Mouse (Mus musculus) MEL (cell line): ENCODE results near the gene Aqp7. TPM values are rescaled to one million over a fixed set of nuclear protein-coding genes. Genes with fewer than 3 reads are reported as not detected.

Experiments used
- DNase-seq: peaks from one replicate; pipeline ENCODE4 v3.0.0; 2011; ENCODE audit warnings: low read depth, low spot score
- H3K27ac ChIP-seq: 2 replicates; pipeline ENCODE4 v1.5.1; 2012; ENCODE audit warnings: low read depth, mild to moderate bottlenecking, control low read depth, low read length, moderate library complexity; ENCODE audit not compliant: control insufficient read depth
- H3K27me3 ChIP-seq, 2 experiments: fragments of 150-350 bp in 1 of 2; sonication (generic) in 1 of 2; 2 replicates each; pipeline ENCODE4 v1.6.1; 2012; ENCODE audit warnings: low read length in 2 of 2, mild to moderate bottlenecking in 2 of 2, improper control_type of control experiment in 1 of 2, moderate library complexity in 1 of 2; ENCODE audit not compliant: insufficient read depth in 2 of 2, control insufficient read depth in 1 of 2
- H3K36me3 ChIP-seq, 2 experiments: 2 replicates each; pipeline ENCODE4 v1.6.1; 2012 to 2014; ENCODE audit warnings: low read length in 2 of 2, improper control_type of control experiment in 1 of 2, inconsistent platforms in 1 of 2, mild to moderate bottlenecking in 1 of 2; ENCODE audit not compliant: insufficient read depth in 2 of 2, control insufficient read depth in 1 of 2
- H3K4me1 ChIP-seq, 2 experiments: fragments of 150-350 bp in 1 of 2; sonication (generic) in 1 of 2; 2 replicates each; pipeline ENCODE4 v1.6.1; 2012; ENCODE audit warnings: low read length in 2 of 2, improper control_type of control experiment in 1 of 2, mild to moderate bottlenecking in 1 of 2; ENCODE audit not compliant: insufficient read depth in 2 of 2, control insufficient read depth in 1 of 2
- H3K4me3 ChIP-seq, 2 experiments: fragments of 150-350 bp in 1 of 2; sonication (generic) in 1 of 2; 2 replicates each; pipeline ENCODE4 v1.5.1; 2012; ENCODE audit warnings: low read depth in 2 of 2, low read length in 2 of 2, mild to moderate bottlenecking in 2 of 2, moderate library complexity in 2 of 2, control low read depth in 1 of 2, improper control_type of control experiment in 1 of 2; ENCODE audit not compliant: control insufficient read depth in 1 of 2, insufficient read depth in 1 of 2
- H3K79me2 ChIP-seq: 2 replicates; pipeline ENCODE4 v1.6.1; 2012; ENCODE audit warnings: mild to moderate bottlenecking, low read length, moderate library complexity; ENCODE audit not compliant: control insufficient read depth, poor library complexity, insufficient read depth
- H3K9ac ChIP-seq: 2 replicates; pipeline ENCODE4 v1.6.1; 2012; ENCODE audit warnings: low read depth, mild to moderate bottlenecking, control low read depth, low read length, moderate library complexity; ENCODE audit not compliant: control insufficient read depth, poor library complexity, severe bottlenecking
- H3K9me3 ChIP-seq: fragments of 150-350 bp; sonication (generic); replicated peaks from 2 replicates; pipeline ENCODE4 v1.6.1; 2012; ENCODE audit warnings: mild to moderate bottlenecking, low read length, improper control_type of control experiment, moderate library complexity; ENCODE audit not compliant: insufficient read depth
- CHD1 ChIP-seq: IDR thresholded peaks from 2 replicates; pipeline ENCODE4 v1.6.1; 2012; ENCODE audit warnings: low read depth, mild to moderate bottlenecking, inconsistent platforms, low read length, improper control_type of control experiment
- CHD2 ChIP-seq: IDR thresholded peaks from 2 replicates; pipeline ENCODE4 v1.6.1; 2011; ENCODE audit warnings: low read length, improper control_type of control experiment
- CTCF ChIP-seq, 3 experiments: IDR thresholded peaks in 2 of 3; conservative IDR thresholded peaks in 1 of 3; 2 replicates each; pipeline ENCODE4 v1.5.1; 2011 to 2012; ENCODE audit warnings: low read length in 3 of 3, low read depth in 2 of 3, mild to moderate bottlenecking in 2 of 3, improper control_type of control experiment in 1 of 3, inconsistent platforms in 1 of 3, mixed read lengths in 1 of 3, moderate library complexity in 1 of 3; ENCODE audit not compliant: control insufficient read depth in 1 of 3, insufficient read depth in 1 of 3, poor library complexity in 1 of 3, severe bottlenecking in 1 of 3
- EP300 ChIP-seq, 2 experiments: IDR thresholded peaks; 2 replicates each; pipeline ENCODE4 v1.6.1; 2011; ENCODE audit warnings: improper control_type of control experiment in 2 of 2, low read length in 2 of 2, low read depth in 1 of 2, mild to moderate bottlenecking in 1 of 2
- GABPA ChIP-seq: IDR thresholded peaks from 2 replicates; pipeline ENCODE4 v1.6.1; 2012; ENCODE audit warnings: low read depth, mild to moderate bottlenecking, inconsistent platforms, low read length, improper control_type of control experiment, moderate library complexity
- JUND ChIP-seq: IDR thresholded peaks from 2 replicates; pipeline ENCODE4 v1.6.1; 2011; ENCODE audit warnings: low read depth, mild to moderate bottlenecking, improper control_type of control experiment, low read length
- KAT2A ChIP-seq: conservative IDR thresholded peaks from 2 replicates; pipeline ENCODE4 v1.6.1; 2012; ENCODE audit warnings: low read depth, low read length, improper control_type of control experiment, inconsistent platforms
- MAX ChIP-seq: IDR thresholded peaks from 2 replicates; pipeline ENCODE4 v1.6.1; 2011; ENCODE audit warnings: low read length, improper control_type of control experiment
- MYB ChIP-seq: IDR thresholded peaks from 2 replicates; pipeline ENCODE4 v1.6.1; 2011; ENCODE audit warnings: mild to moderate bottlenecking, low read depth, low read length, improper control_type of control experiment
- NRF1 ChIP-seq: IDR thresholded peaks from 2 replicates; pipeline ENCODE4 v1.6.1; 2014; ENCODE audit warnings: low read depth, mild to moderate bottlenecking, inconsistent platforms, low read length, improper control_type of control experiment, moderate library complexity; ENCODE audit not compliant: poor library complexity, insufficient read depth, severe bottlenecking
- POLR2A ChIP-seq, 2 experiments: IDR thresholded peaks; 2 replicates each; pipeline ENCODE4 v1.6.1; 2011 to 2012; ENCODE audit warnings: low read length in 2 of 2, mild to moderate bottlenecking in 2 of 2, control low read depth in 1 of 2, improper control_type of control experiment in 1 of 2, low read depth in 1 of 2, moderate library complexity in 1 of 2; ENCODE audit not compliant: control insufficient read depth in 1 of 2, insufficient read depth in 1 of 2, poor library complexity in 1 of 2
- POLR2AphosphoS5 ChIP-seq: IDR thresholded peaks from 2 replicates; pipeline ENCODE4 v1.6.1; 2012; ENCODE audit warnings: low read depth, borderline replicate concordance, mild to moderate bottlenecking, inconsistent platforms, low read length, moderate library complexity, mixed read lengths
- RCOR1 ChIP-seq: IDR thresholded peaks from 2 replicates; pipeline ENCODE4 v1.6.1; 2012; ENCODE audit warnings: low read depth, mild to moderate bottlenecking, inconsistent platforms, low read length, improper control_type of control experiment
- TCF12 ChIP-seq: IDR thresholded peaks from 2 replicates; pipeline ENCODE4 v1.6.1; 2014; ENCODE audit warnings: low read depth, mild to moderate bottlenecking, inconsistent platforms, low read length, improper control_type of control experiment, moderate library complexity
- UBTF ChIP-seq: IDR thresholded peaks from 2 replicates; pipeline ENCODE4 v1.6.1; 2012; ENCODE audit warnings: low read depth, mild to moderate bottlenecking, inconsistent platforms, low read length, improper control_type of control experiment, moderate library complexity, borderline replicate concordance; ENCODE audit not compliant: insufficient read depth
- polyA plus RNA-seq, 2 experiments: library from polyadenylated mRNA; stranded (reverse) in 1 of 2; unstranded in 1 of 2; fragments of >175 nt in 1 of 2; fragments of >200 nt in 1 of 2; gene quantifications; 2 replicates each; pipeline versions ENCODE4 v1.2.1 to v1.2.4; 2012; ENCODE audit warnings: low replicate concordance in 2 of 2, low read depth in 1 of 2; ENCODE audit not compliant: insufficient read length in 2 of 2, insufficient read depth in 1 of 2, missing spikeins in 1 of 2
- total RNA-seq: library from RNA; depleted of rRNA; stranded (reverse); fragments of 300-350 nt; gene quantifications from 2 replicates; pipeline ENCODE4 v1.2.3, GENCODE M21; 2012; rRNA removed

Aqp7 gene
- total and polyA plus RNA-seq, 3 experiments = 0.06 TPM; not detected in 2

DNA sequence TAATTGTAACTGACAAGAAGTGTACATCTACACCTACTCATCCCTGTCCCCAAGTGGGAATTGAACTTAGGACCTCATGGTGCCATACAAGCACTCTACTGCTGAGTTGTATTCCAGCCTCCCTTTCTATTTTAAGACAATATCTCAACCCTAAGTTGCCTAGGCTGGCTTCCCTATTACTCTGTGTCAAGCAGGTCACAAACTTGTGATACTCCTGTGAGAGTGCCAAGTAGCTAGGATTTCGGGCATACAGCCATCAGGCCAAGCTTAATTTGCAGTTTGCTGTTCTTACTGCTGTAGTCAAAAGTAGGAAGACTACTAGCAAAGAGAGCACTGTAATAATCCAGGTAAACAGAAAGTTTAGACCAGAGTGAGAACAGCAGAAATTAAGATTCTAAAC lies 64.3 kb downstream of the Aqp7 start:
- Histone ChIP-seq H3K9me3 (no peaks in the 10 kb centered on the region), H3K36me3 (peaks cover 22 to 48% of the 10 kb centered on the region in 2 experiments), H3K27ac (no peak overlapping the region), H3K9ac (no peak overlapping the region), H3K79me2 (peaks cover 17% of the 10 kb centered on the region), H3K4me1 (peaks cover 2 to 13% of the 10 kb centered on the region in 2 experiments; a peak in 2 of 4 replicates), H3K27me3 (no peaks in the 10 kb centered on the region), H3K4me3 (no peak overlapping the region)
- no peak for DNase-seq
- no peak for TF ChIP-seq GABPA
- no peak for TF ChIP-seq CTCF (IDR thresholded peaks at IDR 0.05 in 2 of 3, conservative IDR thresholded peaks at IDR 0.05 in 1 of 3; ENCODE audit: control insufficient read depth in 1 of 3, insufficient read depth in 1 of 3, low read depth in 2 of 3, low read length in 3 of 3, poor library complexity in 1 of 3, severe bottlenecking in 1 of 3)
- no peak for TF ChIP-seq EP300 (IDR thresholded peaks at IDR 0.05; ENCODE audit: low read depth in 1 of 2, low read length in 2 of 2)
- no peak for TF ChIP-seq POLR2A (IDR thresholded peaks at IDR 0.05; ENCODE audit: control insufficient read depth in 1 of 2, insufficient read depth in 1 of 2, low read depth in 1 of 2, low read length in 2 of 2, poor library complexity in 1 of 2)
- no peak for TF ChIP-seq CHD1
- TF ChIP-seq JUND = no peak
- no peak for TF ChIP-seq MYB
- no peak for TF ChIP-seq KAT2A
- no peak for TF ChIP-seq TCF12
- no peak for TF ChIP-seq NRF1
- no peak for TF ChIP-seq RCOR1
- TF ChIP-seq POLR2AphosphoS5 = no peak
- no peak for TF ChIP-seq CHD2
- no peak for TF ChIP-seq MAX
- TF ChIP-seq UBTF = no peak

Other genes starting within 250 kb of the Aqp7 start
- gene B4galt1, start 194.1 kb downstream of the Aqp7 start, total RNA-seq = 10.8 TPM in 2 replicates
- gene B4galt1, start 194.1 kb downstream of the Aqp7 start, polyA plus RNA-seq = 10 to 100 TPM in 1 of 2 experiments, not detected in 1; 22.5 TPM
- gene Spink4, start 128.1 kb downstream of the Aqp7 start, total RNA-seq = 1.4 TPM in 1 of 2 replicates, not detected in the other
- gene Spink4, start 128.1 kb downstream of the Aqp7 start, polyA plus RNA-seq = under 1 TPM in 1 of 2 experiments, not detected in 1; 0.19 TPM
- gene Bag1, start 99.8 kb downstream of the Aqp7 start, total RNA-seq = 175 and 194 TPM in 2 replicates
- 100 to 1,000 TPM in 1 of 2 experiments, not detected in 1; 235 TPM for gene Bag1, start 99.8 kb downstream of the Aqp7 start, polyA plus RNA-seq
- gene Chmp5, start 99.7 kb downstream of the Aqp7 start, total RNA-seq = 38.5 and 39.1 TPM in 2 replicates
- gene Chmp5, start 99.7 kb downstream of the Aqp7 start, polyA plus RNA-seq = 10 to 100 TPM in 1 of 2 experiments, not detected in 1; 34.7 TPM
- gene Nfx1, start 77.2 kb downstream of the Aqp7 start, total RNA-seq = 54.9 and 56.6 TPM in 2 replicates
- gene Nfx1, start 77.2 kb downstream of the Aqp7 start, polyA plus RNA-seq = 10 to 100 TPM in 1 of 2 experiments, not detected in 1; 72.6 TPM
- 0.10 and 0.12 TPM in 2 replicates for gene Aqp3, start 50.0 kb upstream of the Aqp7 start, total RNA-seq
- under 1 TPM in 1 of 2 experiments, not detected in 1; 0.42 TPM for gene Aqp3, start 50.0 kb upstream of the Aqp7 start, polyA plus RNA-seq
- gene Nol6, start 76.3 kb upstream of the Aqp7 start, total RNA-seq = 28.1 and 36.6 TPM in 2 replicates
- gene Nol6, start 76.3 kb upstream of the Aqp7 start, polyA plus RNA-seq = 10 to 100 TPM in 1 of 2 experiments, not detected in 1; 71.2 TPM
- gene Ube2r2, start 87.6 kb upstream of the Aqp7 start, total RNA-seq = 24.5 and 28.2 TPM in 2 replicates
- gene Ube2r2, start 87.6 kb upstream of the Aqp7 start, polyA plus RNA-seq = 10 to 100 TPM; 70.1 to 94.1 TPM
- gene Ubap2, start 227.0 kb upstream of the Aqp7 start, total RNA-seq = 22.5 and 22.7 TPM in 2 replicates
- gene Ubap2, start 227.0 kb upstream of the Aqp7 start, polyA plus RNA-seq = 100 to 1,000 TPM; 127 to 170 TPM